Mouse (Mus musculus) liver, embryonic 14.5 days (tissue): ENCODE data around the gene Tspear. TPM values are rescaled to one million over a fixed set of nuclear protein-coding genes. Genes with fewer than 3 reads are reported as not detected.

Experiments used
- ATAC-seq: fragments of 200-750 bp; cut with Nextera tagmentation; 2 replicates; pipeline ENCODE4 v1.8.0; 2017; ENCODE audit warnings: moderate number of reproducible peaks, mild to moderate bottlenecking, moderate library complexity; ENCODE audit not compliant: insufficient read depth
- DNase-seq, 3 experiments: peaks; one replicate each; pipeline ENCODE4 v3.0.0-alpha.2; 2012 to 2013; ENCODE audit warnings: low read depth in 3 of 3, low spot score in 3 of 3
- H3K27ac ChIP-seq: fragments of 300-500 bp; sonication (generic); 2 replicates; pipeline ENCODE4 v1.5.1; 2014; ENCODE audit warnings: moderate library complexity, mild to moderate bottlenecking, control low read depth, inconsistent platforms
- H3K27me3 ChIP-seq: fragments of 300-500 bp; sonication (generic); 2 replicates; pipeline ENCODE4 v1.6.1; 2014; ENCODE audit warnings: mild to moderate bottlenecking, low read length, moderate library complexity; ENCODE audit not compliant: control insufficient read depth, insufficient read depth
- H3K36me3 ChIP-seq: fragments of 300-500 bp; sonication (generic); replicated peaks from 2 replicates; pipeline ENCODE4 v1.6.1; 2014; ENCODE audit warnings: low read depth; ENCODE audit not compliant: control insufficient read depth, insufficient read depth
- H3K4me1 ChIP-seq, 2 experiments: fragments of 200-500 bp in 1 of 2; fragments of 300-500 bp in 1 of 2; sonication (generic) in 1 of 2; replicated peaks; 2 replicates each; pipeline ENCODE4 v1.6.1; 2012 to 2014; ENCODE audit warnings: antibody characterized with exemption in 1 of 2, inconsistent platforms in 1 of 2, low read length in 1 of 2; ENCODE audit not compliant: control insufficient read depth in 2 of 2, insufficient read depth in 2 of 2
- H3K4me2 ChIP-seq: fragments of 300-500 bp; sonication (generic); 2 replicates; pipeline ENCODE4 v1.6.1; 2014; ENCODE audit warnings: low read depth, mild to moderate bottlenecking, control low read depth, moderate library complexity
- H3K4me3 ChIP-seq, 2 experiments: fragments of 200-500 bp in 1 of 2; fragments of 300-500 bp in 1 of 2; sonication (generic) in 1 of 2; 2 replicates each; pipeline ENCODE4 v1.5.1; 2012 to 2014; ENCODE audit warnings: low read depth in 2 of 2, low read length in 2 of 2, mild to moderate bottlenecking in 2 of 2, control low read depth in 1 of 2, inconsistent platforms in 1 of 2, moderate library complexity in 1 of 2; ENCODE audit not compliant: insufficient read depth in 1 of 2
- H3K9ac ChIP-seq: fragments of 300-500 bp; sonication (generic); replicated peaks from 2 replicates; pipeline ENCODE4 v1.6.1; 2014; ENCODE audit warnings: mild to moderate bottlenecking, control low read depth, moderate library complexity
- H3K9me3 ChIP-seq: fragments of 300-500 bp; sonication (generic); 2 replicates; pipeline ENCODE4 v1.6.1; 2016; ENCODE audit warnings: low read length, mixed read lengths; ENCODE audit not compliant: control insufficient read depth
- CTCF ChIP-seq: IDR thresholded peaks from 2 replicates; pipeline ENCODE4 v1.5.1; 2016; ENCODE audit warnings: antibody characterized with exemption, low read depth, control low read depth
- EP300 ChIP-seq: IDR thresholded peaks from 2 replicates; pipeline ENCODE4 v1.6.1; 2016; ENCODE audit warnings: antibody characterized with exemption, low read depth
- WGBS: fragments of 180-500 bp; shearing (Covaris S2); extraction: QIAGEN DNeasy Blood & Tissue Kit; methylation state at CpG from one replicate; pipeline ENCODE4 v1.1.7; 2014; ENCODE audit not compliant: insufficient replicate concordance; 5-methylcytosine and 5-hydroxymethylcytosine counted together
- polyA plus RNA-seq, 2 experiments: library from polyadenylated mRNA; depleted of rRNA in 1 of 2; stranded (reverse) in 1 of 2; unstranded in 1 of 2; fragments of >200 nt; fragmentation: Nextera tagmentation in 1 of 2; extraction: Ambion mirVana in 1 of 2; gene quantifications; 2 replicates each; pipeline versions ENCODE4 v1.2.1 to v1.2.3; 2012 to 2014

Gene Tspear
- polyA plus RNA-seq, 2 experiments: 0.03 TPM; not detected in 1

GRCm38 (mm10) chr10:77667402-77667801, 19.0 kb upstream of the Tspear start:
- Histone ChIP-seq H3K4me2 (no peak overlapping the region), H3K4me3 (no peak overlapping the region), H3K9ac (no peak overlapping the region), H3K9me3 (no peaks in the 10 kb centered on the region), H3K4me1 (peaks cover 13 to 16% of the 10 kb centered on the region in 2 experiments), H3K27ac (no peak overlapping the region), H3K27me3 (no peaks in the 10 kb centered on the region; the same call in none of the 2 replicates), H3K36me3 (no peaks in the 10 kb centered on the region)
- TF ChIP-seq CTCF: no peak
- TF ChIP-seq EP300: no peak
- WGBS: 69% methylated on average over 4 of the region's 4 CpGs
- no peak for DNase-seq
- no peak for ATAC-seq

- Histone ChIP-seq H3K4me2 (no peak overlapping the region), H3K4me1 (peaks cover 13 to 16% of the 10 kb centered on the region in 2 experiments), H3K4me3 (no peak overlapping the region), H3K36me3 (no peaks in the 10 kb centered on the region), H3K9me3 (no peaks in the 10 kb centered on the region), H3K27ac (no peak overlapping the region), H3K9ac (no peak overlapping the region), H3K27me3 (peaks cover 4% of the 10 kb centered on the region)
- TF ChIP-seq CTCF (no peak), EP300 (no peak)
- DNase-seq: no peak
- 69% methylated on average over 4 of the region's 4 CpGs for WGBS
- no peak for ATAC-seq
Observed at GRCm38 (mm10) chr10:77670710-77671109, 15.7 kb upstream of the Tspear start.

GRCm38 (mm10) chr10:77671519-77671918, 14.8 kb upstream of the Tspear start:
- peak; percentile 53 to 60 (median 54) for DNase-seq
- TF ChIP-seq EP300 (peak; percentile 86), CTCF (no peak)
- no peaks in the 10 kb centered on the region for H3K36me3 ChIP-seq
- peak; percentile 93 for ATAC-seq
- H3K27me3 ChIP-seq: peaks cover 11% of the 10 kb centered on the region
- WGBS: 2% methylated on average over 4 of the region's 4 CpGs
- H3K9me3 ChIP-seq: no peaks in the 10 kb centered on the region
- peak overlapping the region; percentile 28; the same call in 1 of the 2 replicates for H3K4me2 ChIP-seq
- no peak overlapping the region for H3K4me3 ChIP-seq
- H3K4me1 ChIP-seq: peaks cover 13 to 16% of the 10 kb centered on the region in 2 experiments
- H3K27ac ChIP-seq: peak overlapping the region; percentile 29; the same call in 1 of the 2 replicates
- no peak overlapping the region for H3K9ac ChIP-seq

- WGBS: 53% methylated on average over 13 of the region's 13 CpGs
- no peak overlapping the region for H3K4me3 ChIP-seq
- no peak overlapping the region for H3K27ac ChIP-seq
- no peak overlapping the region for H3K4me2 ChIP-seq
- TF ChIP-seq EP300: no peak
- no peak for TF ChIP-seq CTCF
- no peak overlapping the region for H3K9ac ChIP-seq
- no peaks in the 10 kb centered on the region for H3K36me3 ChIP-seq
- H3K9me3 ChIP-seq: no peaks in the 10 kb centered on the region
- ATAC-seq (no peak), DNase-seq (no peak)
- peaks cover 13 to 16% of the 10 kb centered on the region in 2 experiments for H3K4me1 ChIP-seq
- peaks cover 33% of the 10 kb centered on the region for H3K27me3 ChIP-seq
Observed at GRCm38 (mm10) chr10:77673765-77674164, 12.6 kb upstream of the Tspear start.

- DNase-seq (no peak), ATAC-seq (no peak)
- TF ChIP-seq CTCF (no peak), EP300 (no peak)
- Histone ChIP-seq H3K36me3 (no peaks in the 10 kb centered on the region), H3K27me3 (peaks cover 40% of the 10 kb centered on the region), H3K27ac (no peak overlapping the region), H3K9ac (no peak overlapping the region), H3K4me3 (no peak overlapping the region), H3K4me2 (no peak overlapping the region), H3K4me1 (no peaks in the 10 kb centered on the region), H3K9me3 (no peaks in the 10 kb centered on the region)
- WGBS: 2% methylated on average over 35 of the region's 35 CpGs
Observed at GRCm38 (mm10) chr10:77677562-77677961, 8.8 kb upstream of the Tspear start.
